Mouse (Mus musculus): ENCODE data around the gene C8a.

DNA sequence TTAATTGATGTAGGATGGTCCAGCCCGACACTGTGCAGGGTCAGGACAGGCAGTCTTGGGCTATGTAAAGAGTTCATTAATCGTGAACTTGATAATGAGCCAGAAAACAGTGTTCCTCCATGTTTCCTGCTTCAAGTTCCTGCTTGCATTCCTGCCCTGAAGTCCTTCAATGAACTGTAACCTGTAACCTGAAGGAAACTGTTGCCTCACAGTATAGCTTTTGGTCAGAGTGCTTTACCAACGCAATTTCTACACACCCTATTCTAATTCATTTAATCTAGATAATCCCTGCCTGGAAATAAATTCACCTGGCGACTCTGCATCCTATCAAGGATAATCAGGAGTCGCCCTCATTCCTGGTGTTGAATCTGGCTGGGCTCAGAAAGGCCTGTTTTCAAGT, 49.2 kb upstream of the C8a start:
- no peak for TF ChIP-seq POLR2A (IDR thresholded peaks at IDR 0.05; ENCODE audit: borderline replicate concordance, low read depth, low read length)
- TF ChIP-seq CTCF (IDR thresholded peaks at IDR 0.05; ENCODE audit: low read depth, low read length) = no peak
